Mouse (Mus musculus) liver, postnatal 0 days (tissue): ENCODE measurements at regions not wholly inside any gene's neighbourhood (a gene's known extent, or its start where the extent isn't known, plus 50 kb on each side); places are given as distances from the start of the nearest gene placed in this dataset.

Source experiments
- CTCF ChIP-seq: sonication (generic); IDR thresholded peaks from 2 replicates; pipeline ENCODE4 v1.5.1; 2016; ENCODE audit warnings: antibody characterized with exemption, low read depth
- EP300 ChIP-seq: IDR thresholded peaks from 2 replicates; pipeline ENCODE4 v1.6.1; 2016; ENCODE audit warnings: antibody characterized with exemption, low read depth, mild to moderate bottlenecking

- TF ChIP-seq CTCF = no peak
- no peak for TF ChIP-seq EP300
Observed at GRCm38 (mm10) chr7:129862966-129863365, 271.3 kb downstream of the Wdr11 start.
